Mouse (Mus musculus) brain, embryonic 14.5 days (tissue): ENCODE results near the gene Fam189a1.

Experiments used
- CTCF ChIP-seq: fragments of 200-500 bp; IDR thresholded peaks from 2 replicates; pipeline ENCODE4 v1.5.1; 2012; ENCODE audit warnings: inconsistent platforms, mild to moderate bottlenecking, moderate library complexity, borderline replicate concordance; ENCODE audit not compliant: insufficient read depth, insufficient read length; ENCODE audit errors: extremely low read depth
- POLR2A ChIP-seq: fragments of 200-500 bp; IDR thresholded peaks from 2 replicates; pipeline ENCODE4 v1.6.1; 2012; ENCODE audit warnings: mild to moderate bottlenecking, inconsistent platforms, borderline replicate concordance; ENCODE audit not compliant: poor library complexity, insufficient read depth, insufficient read length, severe bottlenecking; ENCODE audit errors: extremely low read depth

DNA sequence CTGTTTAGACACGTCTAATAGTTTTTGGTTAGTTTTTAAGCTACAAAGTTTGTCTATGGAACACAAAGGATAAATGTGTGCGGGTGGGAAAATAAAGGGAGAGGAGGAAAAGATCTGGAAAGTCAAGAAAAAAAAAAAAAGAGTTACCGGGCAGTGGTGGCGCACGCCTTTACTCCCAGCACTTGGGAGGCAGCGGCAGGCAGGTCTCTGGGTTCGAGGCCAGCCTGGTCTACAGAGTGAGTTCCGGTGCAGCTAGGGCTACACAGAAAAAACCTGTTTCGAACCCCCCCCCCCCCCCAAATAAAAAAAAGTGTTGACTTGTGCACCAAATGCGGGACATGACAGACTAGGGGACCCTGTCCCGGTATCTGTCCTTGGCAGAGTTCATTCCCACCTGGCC is 283.1 kb downstream of the Fam189a1 start:
- no peak for TF ChIP-seq POLR2A
- TF ChIP-seq CTCF: no peak
